Mouse (Mus musculus) layer of hippocampus, postnatal 36 days (tissue): ENCODE data around the gene Kcnj12. TPM values are rescaled to one million over a fixed set of nuclear protein-coding genes. Genes with fewer than 3 reads are reported as not detected.
A peak's percentile ranks its signal among the peaks of the same experiment; 100 is the strongest.

Experiments
- DNase-seq, 2 experiments: peaks; one replicate each; pipeline ENCODE4 v3.0.0; 2022
- total RNA-seq, 2 experiments: library from RNA; stranded (reverse); gene quantifications; 2 replicates each; pipeline ENCODE4 v1.2.3; 2021

Kcnj12 gene
- total RNA-seq, 2 experiments from 2014 or later = 6.0 to 6.9 TPM

DNA sequence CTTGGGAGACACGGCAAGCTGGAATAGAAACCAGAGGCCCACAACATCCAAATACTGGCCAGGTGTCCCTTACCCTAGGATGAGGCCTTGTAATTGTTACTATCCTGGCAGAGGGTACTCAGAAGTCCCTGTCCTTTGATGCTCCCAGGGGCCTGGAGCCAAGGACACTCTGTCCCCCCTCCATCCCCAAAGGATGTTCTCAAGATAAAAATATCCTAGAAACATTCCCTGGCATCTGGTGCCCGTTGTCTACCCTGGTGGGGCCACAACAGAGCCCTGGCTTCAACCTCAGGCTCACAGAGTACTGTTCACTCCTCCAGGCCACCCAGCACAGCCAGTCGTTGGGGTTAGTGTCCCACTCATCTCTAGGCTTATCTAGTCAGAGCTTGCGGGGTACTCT, 38.3 kb downstream of the Kcnj12 start:
- DNase-seq = no peak

DNA sequence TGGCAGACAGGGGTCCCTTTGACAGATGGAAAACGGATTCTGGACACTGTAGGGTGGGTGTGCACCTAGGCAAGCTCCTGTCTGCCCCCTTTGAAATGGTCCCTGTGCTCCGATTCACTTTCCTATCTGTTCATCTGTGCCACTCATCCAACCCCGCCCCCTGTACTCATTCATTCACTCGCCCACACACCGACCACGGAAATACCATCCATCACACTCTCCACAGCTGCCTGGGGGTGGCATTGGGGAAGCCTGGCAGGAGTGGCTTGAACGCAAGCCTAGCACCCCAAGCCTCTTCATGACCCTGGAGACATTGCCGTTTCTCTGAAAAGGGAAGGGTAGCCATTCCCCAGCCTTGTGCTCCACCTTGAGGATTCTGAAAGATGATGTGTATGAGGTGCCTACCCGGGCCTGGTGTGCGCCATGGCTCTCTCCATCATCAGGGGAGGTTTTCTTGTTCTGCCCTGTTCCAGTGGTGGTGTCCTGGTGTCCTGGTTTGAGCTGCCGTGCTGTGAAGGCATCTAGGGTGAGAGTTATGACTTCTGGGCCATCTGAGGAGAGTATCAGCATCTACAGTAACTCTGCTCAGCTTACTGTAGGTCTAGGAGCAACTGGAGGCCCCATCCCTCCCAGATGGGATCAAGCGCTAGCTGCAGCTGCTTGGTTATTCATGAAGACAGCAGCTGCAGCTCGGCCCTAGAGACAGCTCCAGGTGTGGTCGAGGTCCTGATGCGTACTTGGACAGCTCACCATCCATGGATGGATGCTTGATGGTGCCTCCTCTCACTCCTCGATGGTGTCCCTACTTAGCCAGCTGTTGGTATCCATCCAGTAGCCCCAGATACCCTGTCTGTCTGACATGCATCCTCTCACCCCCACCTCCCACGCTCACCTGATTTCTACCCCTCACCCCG, 40.4 kb downstream of the Kcnj12 start:
- peak; percentile 16 to 23 for DNase-seq

DNA sequence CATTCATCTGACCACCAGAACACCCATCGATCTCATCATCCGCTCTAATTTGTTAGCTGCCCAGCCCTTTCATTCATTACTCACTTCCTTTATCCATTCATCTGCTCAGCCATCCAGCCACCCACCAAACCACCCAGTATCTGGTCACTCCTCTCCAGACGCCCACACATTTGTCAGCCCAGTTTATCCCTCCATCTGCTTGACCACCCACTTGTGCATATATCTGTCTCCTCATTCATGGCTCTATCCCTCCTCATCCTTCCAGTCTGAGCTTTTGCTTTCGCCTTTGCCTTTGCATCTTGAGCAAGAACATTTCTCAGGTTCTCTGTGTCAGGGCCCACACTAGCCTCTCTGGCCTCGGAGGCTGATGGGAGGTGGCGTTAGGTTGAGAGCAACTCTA, 41.1 kb downstream of the Kcnj12 start:
- DNase-seq = no peak

DNA sequence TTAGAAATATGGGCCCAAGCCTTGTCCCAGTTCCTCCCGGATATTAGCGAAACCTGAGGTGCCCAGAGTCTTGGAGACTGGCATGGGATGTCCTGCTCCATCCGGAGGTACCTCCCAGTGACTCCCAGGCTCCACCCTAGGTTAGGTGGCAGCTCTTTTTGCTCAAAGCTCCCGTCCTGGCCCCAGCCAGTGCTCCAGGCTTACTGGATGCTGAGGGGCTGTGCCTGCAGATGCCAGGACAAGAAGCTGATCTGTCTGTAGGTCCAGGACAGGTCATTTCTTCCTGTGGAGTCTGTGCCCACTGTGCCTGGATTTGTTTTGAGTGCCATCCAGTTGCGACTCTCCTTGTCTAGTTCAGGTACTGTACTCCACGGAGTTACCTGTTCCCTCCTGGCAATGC, 43.3 kb downstream of the Kcnj12 start:
- no peak for DNase-seq

DNA sequence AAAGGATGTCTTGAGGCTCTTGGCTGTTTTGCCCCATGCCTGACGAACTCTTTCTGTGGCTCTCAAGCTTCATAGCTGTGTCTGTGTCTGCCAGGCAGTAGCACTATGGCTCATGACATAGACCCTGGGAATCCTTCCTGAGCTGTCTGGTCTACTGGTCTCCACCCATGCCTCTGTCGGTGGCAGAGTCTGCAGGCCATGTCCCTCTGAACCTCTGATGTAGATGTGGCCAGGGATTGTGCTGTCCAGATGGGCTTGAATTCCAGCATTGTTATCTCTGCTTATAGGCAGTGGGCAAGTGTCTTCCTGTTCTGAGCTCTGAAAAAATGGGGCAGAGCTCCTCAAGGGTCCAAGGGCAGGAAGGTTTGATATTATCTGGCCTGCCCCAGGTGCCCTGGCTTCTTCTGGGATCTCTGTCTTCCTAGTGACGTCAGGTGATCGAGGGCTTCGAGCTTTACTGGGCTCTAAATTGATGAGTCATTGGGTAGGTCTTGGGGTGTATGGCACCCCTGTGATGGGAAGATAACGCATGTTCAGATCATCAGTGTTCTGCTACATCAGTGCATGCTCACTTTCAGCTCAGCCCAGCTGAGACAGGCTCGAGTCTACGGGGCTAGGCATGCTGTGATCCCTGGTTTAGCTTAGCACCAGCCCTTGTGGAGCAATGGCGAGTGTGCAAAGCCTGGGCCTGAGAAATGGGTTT, 44.9 kb downstream of the Kcnj12 start:
- no peak for DNase-seq

DNA sequence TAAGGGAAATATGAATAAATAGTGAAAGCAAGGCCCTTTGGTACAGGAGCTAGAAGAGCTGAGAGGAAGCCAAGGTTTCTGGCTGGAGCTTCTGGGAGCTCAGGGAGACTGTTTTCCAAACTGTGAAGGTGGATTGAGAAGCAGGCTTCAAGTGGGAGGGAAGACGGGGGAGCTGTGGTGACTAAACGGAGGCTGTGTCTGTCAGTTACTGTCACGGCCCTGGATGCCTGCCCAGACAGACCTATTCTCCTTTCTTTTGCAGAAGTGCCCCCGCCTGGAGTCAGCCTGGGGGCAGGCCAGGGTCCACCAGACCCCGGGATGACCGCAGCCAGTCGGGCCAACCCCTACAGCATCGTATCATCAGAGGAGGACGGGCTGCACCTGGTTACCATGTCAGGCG, 46.5 kb downstream of the Kcnj12 start:
- DNase-seq = peak; percentile 12 to 22

DNA sequence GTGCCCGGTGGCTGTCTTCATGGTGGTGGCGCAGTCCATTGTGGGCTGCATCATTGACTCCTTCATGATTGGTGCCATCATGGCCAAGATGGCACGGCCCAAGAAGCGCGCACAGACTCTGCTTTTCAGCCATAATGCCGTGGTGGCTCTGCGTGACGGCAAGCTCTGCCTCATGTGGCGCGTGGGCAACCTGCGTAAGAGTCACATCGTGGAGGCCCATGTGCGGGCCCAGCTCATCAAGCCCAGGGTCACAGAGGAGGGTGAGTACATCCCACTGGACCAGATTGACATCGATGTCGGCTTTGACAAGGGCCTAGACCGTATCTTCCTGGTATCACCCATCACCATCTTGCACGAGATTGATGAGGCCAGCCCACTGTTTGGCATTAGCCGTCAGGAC, 47.3 kb downstream of the Kcnj12 start:
- no peak for DNase-seq

DNA sequence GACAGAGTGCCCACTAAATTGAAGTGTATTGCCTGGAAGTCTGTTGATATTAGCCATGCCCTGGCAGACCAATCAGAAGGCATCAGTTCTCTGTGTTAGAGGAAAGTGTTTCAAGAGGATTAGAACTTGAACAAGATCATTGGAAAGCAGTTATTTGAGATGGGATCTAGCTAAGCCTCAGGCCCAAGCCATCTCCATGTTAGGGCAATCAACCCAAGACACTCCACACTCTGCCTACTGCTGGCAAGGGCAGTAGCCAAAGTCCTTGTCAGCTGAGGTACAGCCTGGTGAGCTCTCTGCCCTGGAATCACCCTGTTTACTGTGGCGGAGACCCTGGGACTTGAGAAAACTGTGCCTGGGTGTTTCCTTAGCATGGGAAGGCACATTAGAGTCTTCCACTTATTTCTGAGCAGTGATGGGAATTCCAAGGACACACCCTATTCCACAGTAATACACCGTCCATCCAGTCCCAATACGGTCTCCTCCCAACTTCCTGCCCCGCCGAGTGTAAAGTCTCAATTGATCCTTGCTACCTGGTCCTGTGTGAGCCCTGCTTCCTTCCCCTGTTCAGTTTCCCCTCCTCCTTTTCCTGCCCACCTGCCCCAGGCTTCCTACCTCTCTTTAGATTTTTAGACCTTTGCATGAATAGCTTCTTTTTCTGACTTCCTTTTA, 52.4 kb downstream of the Kcnj12 start:
- DNase-seq = no peak

DNA sequence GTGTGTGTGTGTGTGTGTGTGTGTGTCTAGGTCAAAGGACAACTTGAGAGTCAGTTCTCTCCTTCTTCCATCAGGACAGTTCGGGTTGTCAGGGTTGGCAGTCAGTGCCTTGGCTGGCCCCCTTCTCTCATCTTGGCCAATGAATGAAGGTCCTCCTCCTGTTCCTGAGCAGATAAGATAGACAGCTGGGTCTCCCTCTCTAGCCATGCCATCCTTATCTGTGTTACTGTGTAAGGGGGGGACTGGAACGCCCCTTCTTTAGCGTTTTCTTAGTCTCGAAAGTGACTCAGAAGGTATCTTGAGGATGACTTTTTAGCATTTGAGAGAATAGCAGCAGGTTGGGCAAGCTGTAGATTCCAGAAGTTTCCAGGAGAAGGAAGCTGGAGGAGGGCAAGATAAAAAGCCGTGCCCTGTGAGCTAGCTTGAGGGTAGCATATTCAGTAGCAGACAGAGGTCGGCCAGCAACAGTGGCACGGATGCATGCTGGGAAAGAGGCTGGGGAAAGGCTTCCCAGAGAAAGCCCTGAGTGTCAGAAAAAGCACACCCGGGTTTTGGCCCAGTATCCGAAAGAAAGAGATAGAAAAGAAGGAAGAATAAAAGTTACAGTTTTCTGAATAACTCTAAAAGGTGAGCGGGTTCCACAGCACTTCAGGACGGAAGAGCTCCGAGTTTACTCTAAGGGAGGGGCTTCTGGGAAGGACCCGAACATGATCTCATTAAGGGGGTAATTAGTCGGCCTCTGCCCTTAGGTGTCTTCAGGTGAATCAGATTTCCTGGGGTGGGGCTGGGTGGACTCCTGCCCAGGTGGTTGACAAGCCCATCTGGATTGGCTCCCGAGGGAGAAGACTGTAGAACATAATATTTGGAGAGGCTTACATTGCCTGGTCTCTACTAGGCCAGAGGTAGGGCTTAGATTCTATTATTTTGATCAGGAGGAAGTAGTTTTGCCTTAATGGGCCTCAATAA, 53.3 kb downstream of the Kcnj12 start:
- DNase-seq = no peak

DNA sequence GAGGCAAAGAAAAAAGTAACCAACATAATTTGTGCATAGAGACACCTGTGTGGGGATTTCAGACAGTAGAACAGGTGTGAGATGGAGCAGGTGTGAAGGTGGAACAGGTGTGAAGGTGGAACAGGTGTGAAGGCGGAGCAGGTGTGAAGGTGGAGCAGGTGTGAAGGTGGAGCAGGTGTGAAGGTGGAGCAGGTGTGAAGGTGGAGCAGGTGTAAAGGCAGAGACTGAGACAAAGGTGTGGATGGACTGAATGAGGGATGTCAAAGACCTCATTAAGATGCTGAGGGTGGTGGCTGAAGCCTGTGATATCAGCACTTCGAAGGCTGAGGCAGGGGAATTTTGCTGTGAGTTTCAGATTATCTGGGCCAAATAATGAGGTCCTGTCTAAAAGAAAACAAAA, 59.3 kb downstream of the Kcnj12 start:
- no peak for DNase-seq

DNA sequence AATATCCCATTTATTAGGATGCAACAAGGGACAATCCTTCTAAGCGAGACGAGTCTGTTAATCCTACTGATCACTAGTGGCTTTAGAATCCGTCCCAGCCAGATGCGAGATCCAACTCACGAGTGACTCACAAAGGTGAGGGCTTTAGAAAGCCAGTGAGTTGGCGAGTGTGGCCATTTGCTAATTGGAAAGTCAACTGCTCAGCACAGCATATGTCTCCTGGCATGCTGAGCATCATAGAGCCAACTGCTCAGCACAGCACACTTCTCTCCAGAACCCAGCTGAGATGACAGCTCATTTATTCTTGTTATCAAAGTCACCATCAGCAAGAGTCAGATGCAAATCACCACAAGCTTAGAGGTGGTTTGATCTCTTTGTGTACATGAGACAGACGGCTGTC, 67.8 kb downstream of the Kcnj12 start:
- no peak for DNase-seq

DNA sequence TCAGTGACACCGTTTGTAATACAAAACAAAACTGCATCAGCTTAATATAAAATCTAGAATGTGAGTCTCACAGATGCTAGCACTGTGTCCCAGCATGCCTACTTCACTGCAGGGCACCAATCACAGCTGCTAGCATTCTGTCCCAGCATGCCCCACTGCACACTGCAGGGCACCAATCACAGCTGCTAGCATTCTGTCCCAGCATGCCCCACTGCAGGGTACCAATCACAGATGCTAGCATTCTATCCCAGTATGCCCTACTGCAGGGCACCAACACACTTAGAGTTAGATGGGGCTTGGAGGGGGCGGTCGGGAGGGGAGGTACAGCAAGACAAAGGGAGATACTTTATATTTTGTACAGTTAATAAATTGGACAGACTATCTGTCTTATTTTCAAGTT, 68.8 kb downstream of the Kcnj12 start:
- DNase-seq = no peak

DNA sequence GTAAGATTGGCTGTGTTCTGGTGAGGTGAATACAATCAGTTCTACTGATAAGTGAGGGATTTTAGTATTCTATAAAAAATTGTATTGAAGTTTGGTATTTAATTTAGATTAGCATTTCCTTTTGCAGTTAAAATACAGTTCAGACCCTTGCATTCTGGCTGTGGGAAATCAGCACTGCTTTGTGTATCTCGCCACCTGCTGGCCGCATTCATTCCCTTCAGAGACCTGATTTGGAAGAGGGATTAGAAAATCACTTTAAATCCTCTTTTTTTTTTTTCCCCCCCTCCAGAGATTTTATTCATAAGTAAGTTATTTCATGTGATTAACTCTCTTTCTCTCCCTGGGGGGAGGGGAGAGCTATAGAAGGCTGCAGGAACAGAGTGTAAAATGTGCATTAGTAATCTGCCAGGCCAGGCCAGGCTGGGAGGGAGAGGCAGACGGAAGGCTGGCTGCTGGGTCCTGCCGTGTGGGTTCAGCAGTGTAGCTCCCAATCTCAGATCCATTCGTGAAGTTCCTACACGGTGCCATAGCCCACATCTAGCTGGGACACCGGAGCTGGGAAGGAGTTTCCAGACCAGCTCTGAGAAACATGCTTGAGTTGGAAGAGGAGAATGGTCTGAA, 69.4 kb downstream of the Kcnj12 start:
- DNase-seq = peak; percentile 73 to 77

DNA sequence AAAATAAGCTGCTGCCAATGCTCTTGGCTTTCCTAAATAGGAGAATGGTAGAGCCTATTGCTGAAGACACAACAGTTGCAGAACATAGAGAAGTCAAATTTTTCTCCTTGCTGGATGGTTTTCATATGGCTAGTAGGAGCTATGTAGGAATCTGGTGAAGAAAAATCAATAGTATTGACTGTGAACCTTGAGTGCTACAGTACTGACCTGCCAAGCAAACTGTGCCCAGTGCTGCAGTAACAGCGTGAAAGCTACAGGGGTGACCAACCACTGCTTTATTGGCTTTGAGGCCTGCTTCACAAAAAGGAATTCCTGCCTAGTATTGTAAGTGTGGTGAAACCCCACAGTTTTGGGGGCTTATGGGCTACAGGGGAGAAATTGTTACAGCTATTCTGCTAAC, 75.7 kb downstream of the Kcnj12 start:
- DNase-seq = no peak

DNA sequence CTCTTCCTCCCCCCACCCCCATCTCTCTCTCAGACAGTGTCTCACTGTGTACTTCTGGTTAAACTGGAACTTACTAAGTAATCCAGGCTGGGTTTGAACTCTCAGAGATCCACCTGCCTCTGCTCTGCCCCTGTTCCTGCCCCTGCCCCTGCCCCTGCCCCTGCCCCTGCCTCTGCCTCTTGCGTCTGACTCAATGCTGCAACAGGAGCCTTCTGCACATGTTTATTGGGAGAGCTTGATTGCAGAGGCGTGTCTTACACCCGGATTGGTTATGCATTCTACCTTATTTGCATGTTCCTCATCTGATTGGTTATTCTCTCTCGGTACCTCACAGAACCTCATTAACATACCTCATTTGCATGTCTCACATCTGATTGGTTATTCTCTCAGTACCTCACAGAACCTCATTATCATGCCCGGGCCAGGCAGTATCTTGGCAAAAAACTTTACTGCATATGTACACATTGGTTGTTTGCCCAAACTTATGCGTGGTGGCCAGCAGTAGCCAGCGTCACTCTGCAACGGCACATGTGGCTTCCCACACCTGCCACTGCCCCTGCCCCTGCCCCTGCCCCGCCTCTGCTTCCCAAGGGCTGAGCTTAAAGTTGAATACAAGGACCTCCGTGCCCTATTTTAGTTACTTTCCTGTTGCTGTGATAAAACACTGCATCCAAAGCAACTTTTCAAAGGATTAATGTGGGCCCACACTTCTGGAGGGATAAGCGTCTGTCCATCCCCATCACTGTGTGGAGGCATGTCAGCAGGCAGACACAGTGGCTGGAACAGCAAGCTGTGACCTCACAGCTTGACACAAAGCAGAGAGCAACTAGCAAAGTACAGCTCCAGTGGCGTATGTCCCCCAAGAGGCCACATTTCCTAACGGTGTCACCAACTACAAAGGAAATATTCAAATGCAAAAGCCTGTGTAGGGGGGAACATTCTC, 80.3 kb downstream of the Kcnj12 start:
- no peak for DNase-seq

DNA sequence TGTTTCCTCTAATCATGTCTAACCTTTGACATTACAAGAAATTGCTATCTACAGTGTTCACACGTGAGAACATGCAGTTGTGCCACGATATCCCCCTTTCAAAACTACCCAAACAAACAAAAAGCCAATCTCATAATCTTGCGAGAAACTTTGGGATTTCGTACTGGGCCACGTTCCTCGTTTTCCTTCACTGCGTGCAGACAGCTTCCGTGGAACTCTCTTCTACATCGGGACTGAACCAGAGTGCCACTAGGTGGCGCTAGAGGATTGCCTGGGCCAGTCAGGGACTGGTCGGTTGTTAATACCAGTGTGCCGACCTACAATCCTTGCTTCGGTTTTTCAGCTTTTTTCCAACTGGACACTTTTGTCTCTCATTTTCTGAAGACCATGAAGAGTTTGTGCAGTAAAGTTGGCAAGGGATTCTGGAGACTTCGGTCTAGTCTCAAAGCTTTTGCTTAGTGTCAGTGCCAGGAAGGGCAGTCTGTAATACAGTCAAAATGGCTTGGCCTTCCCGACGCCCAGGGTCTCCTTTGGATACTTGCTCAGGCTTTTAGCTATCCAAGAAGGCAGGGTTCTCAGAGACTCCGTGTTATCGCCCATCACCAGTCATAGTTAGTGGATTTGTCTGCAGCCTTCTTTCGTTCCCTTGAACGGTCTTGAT, 82.0 kb downstream of the Kcnj12 start:
- peak; percentile 79 to 84 for DNase-seq

DNA sequence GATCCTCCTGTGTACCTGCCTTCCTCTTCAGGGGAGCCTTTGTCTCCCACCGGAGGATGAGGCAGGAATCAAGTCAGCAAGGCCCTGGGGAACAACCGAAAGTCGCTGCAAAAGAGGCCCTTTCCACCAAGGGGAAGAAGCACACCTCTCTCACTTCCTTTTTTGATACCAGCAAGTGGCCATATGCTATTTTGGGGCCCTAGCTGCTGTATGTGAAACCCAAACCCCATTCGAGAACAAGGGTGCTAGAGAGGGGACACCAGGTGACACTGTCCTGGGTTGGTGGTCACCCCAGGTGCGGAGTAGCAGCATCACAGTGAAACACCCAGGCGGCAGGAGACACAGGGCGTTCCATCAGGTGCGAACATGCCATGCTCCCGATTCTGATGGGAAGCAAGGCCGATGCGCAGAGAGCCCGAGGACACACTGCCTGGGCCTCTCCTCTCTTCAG, 86.6 kb downstream of the Kcnj12 start:
- DNase-seq = no peak

DNA sequence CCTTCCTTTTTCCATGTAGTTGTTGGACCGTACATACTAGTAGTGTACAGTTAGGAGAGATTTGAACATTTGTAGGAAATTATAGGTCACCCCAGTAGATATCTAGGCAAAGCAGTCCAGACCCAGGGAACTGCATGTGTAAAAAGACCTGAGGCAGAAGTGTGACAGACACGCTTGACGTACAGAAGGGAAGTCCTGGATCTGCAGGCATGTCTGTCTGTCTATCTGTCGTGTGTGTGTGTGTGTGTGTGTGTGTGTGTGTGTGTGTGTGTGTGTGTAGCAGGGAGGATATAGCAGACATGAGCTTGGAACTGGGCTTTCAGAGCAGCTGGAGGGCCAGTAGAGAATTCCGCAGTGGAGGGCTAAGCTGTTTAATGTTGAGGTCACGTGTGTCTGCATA, 87.3 kb downstream of the Kcnj12 start:
- no peak for DNase-seq

DNA sequence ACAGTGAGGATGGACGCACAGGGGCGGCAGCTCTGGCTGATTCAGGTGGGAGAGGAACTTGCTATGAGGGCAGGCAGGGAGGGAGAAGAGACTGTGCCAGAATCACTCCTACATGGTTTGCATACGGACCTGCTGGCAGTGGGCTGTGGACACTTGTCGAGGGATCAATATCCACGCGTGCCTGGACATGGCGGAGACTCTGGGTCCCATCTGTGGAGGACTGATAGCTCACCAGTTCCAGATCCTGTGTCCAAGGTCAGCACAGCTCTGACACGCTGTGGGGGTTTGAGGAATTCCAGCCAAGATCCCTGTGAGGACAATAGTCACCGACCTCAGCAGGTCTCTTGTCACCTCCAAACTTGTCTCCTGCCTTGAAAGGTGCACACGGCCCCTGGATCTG, 87.7 kb downstream of the Kcnj12 start:
- no peak for DNase-seq

DNA sequence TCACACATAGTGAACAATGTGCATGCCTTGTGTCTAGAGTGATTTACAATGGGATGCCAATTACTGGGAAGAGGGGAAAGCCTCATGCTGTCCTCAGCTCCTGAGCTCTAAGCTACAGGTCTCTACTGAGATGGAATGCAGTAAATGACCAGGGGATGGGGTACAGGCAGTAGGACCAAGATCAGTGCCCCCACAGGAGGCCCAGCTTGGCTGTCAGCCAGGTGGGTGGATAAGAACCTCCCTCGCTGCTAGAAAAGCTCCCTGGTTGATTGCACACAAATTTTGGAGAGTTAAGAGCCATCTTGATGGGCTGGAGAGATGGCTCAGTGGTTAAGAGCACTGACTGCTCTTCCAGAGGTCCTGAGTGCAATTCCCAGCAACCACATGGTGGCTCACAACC, 88.6 kb downstream of the Kcnj12 start:
- DNase-seq = no peak
